Comparison of ENCODE assay signal across 9 mouse cellular contexts in the genomic region with DNA sequence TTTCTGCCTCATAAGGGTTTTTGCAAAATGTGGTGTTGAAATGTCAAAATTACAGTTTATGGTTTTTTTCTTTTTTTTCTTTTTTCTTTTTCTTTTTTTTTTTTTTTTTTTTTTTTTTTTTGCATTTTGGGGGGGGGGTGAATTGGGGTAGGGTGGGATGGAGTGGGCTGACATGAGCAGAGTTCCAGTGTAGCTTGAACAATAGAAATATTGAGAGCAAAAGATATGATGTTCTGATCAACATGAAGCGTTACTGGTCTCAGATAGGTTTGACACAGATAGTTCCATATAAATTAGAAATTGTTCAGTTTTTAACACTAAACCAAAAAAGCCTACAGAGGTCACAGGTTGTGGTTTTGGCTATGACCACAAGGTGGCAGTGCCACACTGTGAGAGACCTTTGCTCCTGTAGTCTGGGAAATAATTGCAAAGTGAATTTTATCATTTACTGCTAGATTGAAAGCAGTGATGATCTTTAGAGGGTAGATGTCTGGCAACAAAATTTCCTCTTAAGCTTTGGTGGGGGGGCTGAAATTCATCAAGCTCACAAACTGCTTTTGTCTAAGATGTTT. TPM values are rescaled to one million over a fixed set of nuclear protein-coding genes. Genes with fewer than 3 reads are reported as not detected.
DNase-seq lines count a peak whose midpoint lies in the region; ATAC-seq and TF ChIP-seq lines count a peak whose summit lies in the region.
"Had no signal": no experiment of that assay in that cellular context is flagged by ENCODE, and none has a peak within 500 bp of the region (broad histone marks: within the 10 kb centered on the region; RNA-seq: fewer than 3 reads in every experiment).

No protein-coding gene starts in this region.

- 17% methylated on average over 1 of the region's 1 CpGs for WGBS in liver, embryonic 12.5 days (ENCODE audit: insufficient replicate concordance)
- WGBS in embryonic facial prominence, embryonic 10.5 days: 38% methylated on average over 1 of the region's 1 CpGs
- WGBS in intestine, postnatal 0 days: 36% methylated on average over 1 of the region's 1 CpGs
- WGBS in midbrain, postnatal 0 days: 30% methylated on average over 1 of the region's 1 CpGs

- H3K36me3 ChIP-seq in liver, embryonic 12.5 days: no peaks in the 10 kb centered on the region
- H3K36me3 ChIP-seq in embryonic facial prominence, embryonic 10.5 days (replicated peaks): no peaks in the 10 kb centered on the region
- no peaks in the 10 kb centered on the region for H3K36me3 ChIP-seq in intestine, postnatal 0 days (ENCODE audit: control insufficient read depth, insufficient read depth)
- H3K36me3 ChIP-seq in midbrain, postnatal 0 days (ENCODE audit: insufficient read depth, low read length): no peaks in the 10 kb centered on the region

- no peak overlapping the region for H3K4me2 ChIP-seq in liver, embryonic 12.5 days
- H3K4me2 ChIP-seq in intestine, postnatal 0 days (replicated peaks; ENCODE audit: low read depth): no peak overlapping the region
- H3K4me2 ChIP-seq in midbrain, postnatal 0 days (ENCODE audit: low read depth, low read length, poor library complexity, severe bottlenecking): no peak overlapping the region

- H3K4me3 ChIP-seq in liver, embryonic 12.5 days: no peak overlapping the region
- H3K4me3 ChIP-seq in embryonic facial prominence, embryonic 10.5 days: no peak overlapping the region
- no peak overlapping the region for H3K4me3 ChIP-seq in intestine, postnatal 0 days (ENCODE audit: low read depth, low read length)
- no peak overlapping the region for H3K4me3 ChIP-seq in midbrain, postnatal 0 days (ENCODE audit: low read depth, low read length)

- H3K27me3 ChIP-seq in liver, embryonic 12.5 days (replicated peaks): no peaks in the 10 kb centered on the region
- H3K27me3 ChIP-seq in embryonic facial prominence, embryonic 10.5 days (replicated peaks; ENCODE audit: low read depth, poor library complexity, severe bottlenecking): no peaks in the 10 kb centered on the region
- no peaks in the 10 kb centered on the region for H3K27me3 ChIP-seq in intestine, postnatal 0 days (replicated peaks; ENCODE audit: control insufficient read depth, insufficient read depth, low read length)
- no peaks in the 10 kb centered on the region for H3K27me3 ChIP-seq in midbrain, postnatal 0 days (ENCODE audit: insufficient read depth, low read length)

- DNase-seq in liver: peak; percentile 22
- peak; percentile 17 for DNase-seq in adrenal gland, adult 8-10 months
- DNase-seq in embryonic facial prominence, embryonic 10.5 days (ENCODE audit: low spot score): peak; percentile 68
- peak; percentile 25 to 42 for DNase-seq in left cerebral cortex, postnatal 36 days (ENCODE audit: low spot score in 2 of 2)
- peak; percentile 83 for DNase-seq in midbrain, postnatal 0 days (ENCODE audit: low spot score)
- DNase-seq in B cell, adult 2 months: no peak

- no peak overlapping the region for H3K27ac ChIP-seq in liver, embryonic 12.5 days
- H3K27ac ChIP-seq in embryonic facial prominence, embryonic 10.5 days (replicated peaks): no peak overlapping the region
- no peak overlapping the region for H3K27ac ChIP-seq in intestine, postnatal 0 days (ENCODE audit: low read depth, low read length)
- H3K27ac ChIP-seq in midbrain, postnatal 0 days (ENCODE audit: low read depth, low read length): no peak overlapping the region

- intact Hi-C loops in left cerebral cortex, postnatal 36 days (cut with DNase I): loop anchor here (5.0 kb wide), 1 partner anchor 1579 kb away; no protein-coding TSS in a partner anchor

- H3K4me1 ChIP-seq in liver, embryonic 12.5 days: no peaks in the 10 kb centered on the region
- no peaks in the 10 kb centered on the region for H3K4me1 ChIP-seq in embryonic facial prominence, embryonic 10.5 days
- no peaks in the 10 kb centered on the region for H3K4me1 ChIP-seq in intestine, postnatal 0 days (replicated peaks; ENCODE audit: control insufficient read depth, insufficient read depth, low read length)
- no peaks in the 10 kb centered on the region for H3K4me1 ChIP-seq in midbrain, postnatal 0 days (ENCODE audit: insufficient read depth, low read length)

- H3K9ac ChIP-seq in liver, embryonic 12.5 days: no peak overlapping the region
- H3K9ac ChIP-seq in intestine, postnatal 0 days (ENCODE audit: low read depth, low read length): no peak overlapping the region
- H3K9ac ChIP-seq in midbrain, postnatal 0 days (replicated peaks; ENCODE audit: low read length, poor library complexity, severe bottlenecking): no peak overlapping the region

- ATAC-seq in liver, embryonic 12.5 days: no peak
- ATAC-seq in intestine, postnatal 0 days: no peak
- no peak for ATAC-seq in midbrain, postnatal 0 days (ENCODE audit: low FRiP score)

- peak; percentile 85 for TF ChIP-seq CTCF in intestine, postnatal 0 days (IDR thresholded peaks at IDR 0.05; ENCODE audit: low read depth)
- peak; percentile 88 for TF ChIP-seq CTCF in midbrain, postnatal 0 days (IDR thresholded peaks at IDR 0.05)

- no peaks in the 10 kb centered on the region for H3K9me3 ChIP-seq in liver, embryonic 12.5 days (replicated peaks)
- no peaks in the 10 kb centered on the region for H3K9me3 ChIP-seq in embryonic facial prominence, embryonic 10.5 days
- no peaks in the 10 kb centered on the region for H3K9me3 ChIP-seq in intestine, postnatal 0 days (ENCODE audit: control insufficient read depth)
- H3K9me3 ChIP-seq in midbrain, postnatal 0 days (ENCODE audit: low read length): no peaks in the 10 kb centered on the region

RNA-seq across cellular contexts. Expression of a gene that starts 40.5 kb away (rescaled TPM):
- polyA plus RNA-seq in liver, embryonic 12.5 days (2016; fragmentation: Nextera tagmentation; extraction: Ambion mirVana): not detected in 2 replicates
- under 1 TPM in 1 of 4 experiments, not detected in 3; 0.38 TPM for total RNA-seq in adrenal gland, adult 8-10 months (2022)
- polyA plus RNA-seq in embryonic facial prominence, embryonic 10.5 days (2016; fragmentation: Nextera tagmentation; extraction: Ambion mirVana): 1.5 and 2.1 TPM in 2 replicates
- polyA plus RNA-seq in intestine, postnatal 0 days (2015; fragmentation: Nextera tagmentation; extraction: Ambion mirVana): 0.89 and 0.99 TPM in 2 replicates
- 10 to 100 TPM; 32.7 to 44.1 TPM for total RNA-seq in left cerebral cortex, postnatal 36 days (2021)
- total RNA-seq in midbrain, postnatal 0 days (2014; rRNA removed): 21.0 and 34.6 TPM in 2 replicates
- 32.8 and 34.1 TPM in 2 replicates for polyA plus RNA-seq in midbrain, postnatal 0 days (2015; fragmentation: Nextera tagmentation; extraction: Ambion mirVana)
- total RNA-seq: neutrophil, adult 5-6 weeks had no signal

Comparison
In these comparisons a context has a peak if more than half of its experiments do, and no peak if none do; other contexts are left out.
1. DNase-seq: peak in liver (single experiment), adrenal gland, adult 8-10 months (single experiment), embryonic facial prominence, embryonic 10.5 days (single experiment), left cerebral cortex, postnatal 36 days (2 of 2) and midbrain, postnatal 0 days (single experiment); none in B cell, adult 2 months (0 of 2).
2. RNA of a gene that starts 40.5 kb away (polyA plus RNA-seq): 32.8 to 34.1 TPM in midbrain, postnatal 0 days; 1.5 to 2.1 TPM in embryonic facial prominence, embryonic 10.5 days, 0.89 to 0.99 TPM in intestine, postnatal 0 days and not detected in liver, embryonic 12.5 days; every median in the first group is over 10 times any median in the second.